Mouse (Mus musculus) embryonic fibroblast, embryonic 13.5 days (primary cell): Measurements from ENCODE around the gene Nudt14.

Experiments used
- CTCF ChIP-seq: IDR thresholded peaks from 2 replicates; pipeline ENCODE4 v1.5.1; 2011; ENCODE audit warnings: mild to moderate bottlenecking, control low read depth, low read length, moderate library complexity, borderline replicate concordance; ENCODE audit not compliant: insufficient read depth
- POLR2A ChIP-seq: IDR thresholded peaks from 2 replicates; pipeline ENCODE4 v1.6.1; 2011; ENCODE audit warnings: low read depth, mild to moderate bottlenecking, control low read depth, low read length, moderate library complexity

GRCm38 (mm10) chr12:112950040-112950760 lies 8.3 kb upstream of the Nudt14 start:
- TF ChIP-seq CTCF: no peak
- TF ChIP-seq POLR2A: peak; percentile 71
